Mouse (Mus musculus) adrenal gland, adult 8-10 months (tissue): ENCODE measurements around the gene Tm9sf3. TPM values are rescaled to one million over a fixed set of nuclear protein-coding genes. Genes with fewer than 3 reads are reported as not detected.
"Not testable (repeated sequence)": the region's sequence is repeated elsewhere in the genome, so short reads cannot be mapped to it uniquely, and the experiment has no call there.

Source experiments
- DNase-seq: peaks from one replicate; pipeline ENCODE4 v3.0.0; 2022
- total RNA-seq, 4 experiments: library from RNA; stranded (reverse); gene quantifications; 2 replicates each; pipeline ENCODE4 v1.2.4; 2022

Tm9sf3 gene
- 100 to 1,000 TPM; 163 to 188 (median 173) TPM for total RNA-seq

GRCm38 (mm10) chr19:41263630-41264295 lies at the start of gene Tm9sf3:
Gene Tm9sf3 (minus strand): TSS chr19:41263997.
- peak; percentile 82 for DNase-seq

GRCm38 (mm10) chr19:41312587-41312986 lies 48.8 kb upstream of the Tm9sf3 start:
- not testable (repeated sequence) for DNase-seq

- no peak for DNase-seq
These were observed 48.2 kb upstream of the Tm9sf3 start for GRCm38 (mm10) chr19:41312027-41312426.

GRCm38 (mm10) chr19:41310971-41311703 lies 47.3 kb upstream of the Tm9sf3 start:
- no peak for DNase-seq

- DNase-seq: peak; percentile 39
These were observed 40.1 kb upstream of the Tm9sf3 start for GRCm38 (mm10) chr19:41303933-41304332.

- DNase-seq: no peak
These were observed 39.6 kb upstream of the Tm9sf3 start for GRCm38 (mm10) chr19:41303433-41303832.

GRCm38 (mm10) chr19:41301856-41302255 lies 38.1 kb upstream of the Tm9sf3 start:
- peak; percentile 28 for DNase-seq

- no peak for DNase-seq
These were observed 35.6 kb upstream of the Tm9sf3 start for GRCm38 (mm10) chr19:41299446-41299845.

GRCm38 (mm10) chr19:41290952-41291619 lies 27.3 kb upstream of the Tm9sf3 start:
- DNase-seq: no peak

GRCm38 (mm10) chr19:41288568-41288967 lies 24.8 kb upstream of the Tm9sf3 start:
- no peak for DNase-seq

- DNase-seq: no peak
These were observed 23.4 kb upstream of the Tm9sf3 start for GRCm38 (mm10) chr19:41287224-41287623.

- DNase-seq: no peak
These were observed 20.7 kb upstream of the Tm9sf3 start for GRCm38 (mm10) chr19:41284515-41284914.

GRCm38 (mm10) chr19:41282718-41283117 lies 18.9 kb upstream of the Tm9sf3 start:
- no peak for DNase-seq

GRCm38 (mm10) chr19:41282216-41282615 lies 18.4 kb upstream of the Tm9sf3 start:
- DNase-seq: no peak

- no peak for DNase-seq
These were observed 16.0 kb upstream of the Tm9sf3 start for GRCm38 (mm10) chr19:41279724-41280244.

- DNase-seq: peak; percentile 20
These were observed 14.8 kb upstream of the Tm9sf3 start for GRCm38 (mm10) chr19:41278606-41279005.

GRCm38 (mm10) chr19:41275588-41275987 lies 11.8 kb upstream of the Tm9sf3 start:
- no peak for DNase-seq

GRCm38 (mm10) chr19:41270906-41271305 lies 7.1 kb upstream of the Tm9sf3 start:
- DNase-seq: no peak

- DNase-seq: peak; percentile 42
These were observed 6.4 kb upstream of the Tm9sf3 start for GRCm38 (mm10) chr19:41270151-41270727.

GRCm38 (mm10) chr19:41266251-41266901 lies 2.6 kb upstream of the Tm9sf3 start:
- DNase-seq: no peak

- no peak for DNase-seq
These were observed 568 bp upstream of the Tm9sf3 start for GRCm38 (mm10) chr19:41264331-41264799.
